12 mouse cellular contexts compared by ENCODE assay signal in the genomic region with DNA sequence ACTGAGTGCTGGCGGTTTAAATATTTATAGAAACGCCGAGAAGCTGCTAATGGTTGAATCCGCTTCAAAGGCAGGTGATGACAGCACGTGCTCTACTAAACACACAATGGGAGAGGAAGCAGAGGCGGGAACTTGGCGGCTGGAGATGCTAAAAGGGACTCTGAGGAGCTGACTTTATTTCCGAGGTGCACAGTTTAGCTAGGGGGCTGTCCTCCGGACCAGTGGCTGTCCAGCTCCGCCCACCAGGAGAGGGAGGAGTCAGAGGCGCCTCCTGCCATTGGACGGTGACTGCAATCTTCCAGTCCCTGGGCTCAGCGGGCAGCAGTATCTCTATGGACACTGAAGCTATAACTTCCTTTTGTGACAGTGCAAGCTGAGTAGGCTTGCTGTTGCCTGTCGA.
DNase-seq lines count a peak whose midpoint lies in the region; ATAC-seq and TF ChIP-seq lines count a peak whose summit lies in the region.
"Had no signal": no experiment of that assay in that cellular context is flagged by ENCODE, and none has a peak within 500 bp of the region (broad histone marks: within the 10 kb centered on the region; RNA-seq: fewer than 3 reads in every experiment).

No protein-coding gene starts in this region.

- intact Hi-C loops in gastrocnemius, postnatal 14 days (cut with DNase I; ENCODE audit: low total_unique reads): no loop called here

- no peak for DNase-seq in heart, adult 9 months (ENCODE audit: low spot score in 2 of 2)
- DNase-seq in lung, postnatal 36 days: no peak
- peak; percentile 42 for DNase-seq in embryo, embryonic 11 days
- peak; percentile 23 for DNase-seq in midbrain, postnatal 0 days (ENCODE audit: low spot score)
- DNase-seq in gastrocnemius, postnatal 14 days: no peak
- DNase-seq in ovary, adult 18-20 months (ENCODE audit: low spot score): no peak
- DNase-seq: cerebellum, postnatal 14 days; gastrocnemius, postnatal 36 days; layer of hippocampus, postnatal 36 days had no signal

- H3K4me3 ChIP-seq in heart, embryonic 13.5 days: no peak overlapping the region
- H3K4me3 ChIP-seq in lung, embryonic 15.5 days: no peak overlapping the region
- no peak overlapping the region for H3K4me3 ChIP-seq in midbrain, postnatal 0 days (ENCODE audit: low read depth, low read length)

- peak; percentile 14; the same call in 1 of the 2 replicates for ATAC-seq in heart, embryonic 13.5 days (ENCODE audit: extremely low read depth, insufficient number of reproducible peaks, low FRiP score, low TSS enrichment)
- ATAC-seq in lung, embryonic 15.5 days (ENCODE audit: borderline replicate concordance, extremely low read depth, low FRiP score, low TSS enrichment): peak; percentile 31; the same call in 1 of the 2 replicates
- 0 out of 2 replicates have a peak, but pooled peaks have one; percentile 16 for ATAC-seq in midbrain, postnatal 0 days (ENCODE audit: low FRiP score)
- ATAC-seq: hindbrain, embryonic 16.5 days had no signal

- 24% methylated on average over 14 of the region's 14 CpGs for WGBS in heart, embryonic 13.5 days
- 20% methylated on average over 14 of the region's 14 CpGs for WGBS in lung, embryonic 15.5 days
- 26% methylated on average over 14 of the region's 14 CpGs for WGBS in midbrain, postnatal 0 days

- H3K9me3 ChIP-seq in heart, embryonic 13.5 days: 0 out of 2 replicates have a peak, but pooled peaks cover 8% of the 10 kb centered on the region
- H3K9me3 ChIP-seq in lung, embryonic 15.5 days: no peaks in the 10 kb centered on the region
- no peaks in the 10 kb centered on the region for H3K9me3 ChIP-seq in midbrain, postnatal 0 days (ENCODE audit: low read length)

- H3K4me2 ChIP-seq in heart, embryonic 13.5 days: no peak overlapping the region
- H3K4me2 ChIP-seq in lung, embryonic 15.5 days: no peak overlapping the region
- H3K4me2 ChIP-seq in midbrain, postnatal 0 days (ENCODE audit: low read depth, low read length, poor library complexity, severe bottlenecking): no peak overlapping the region

- H3K27ac ChIP-seq in heart, embryonic 13.5 days (replicated peaks): no peak overlapping the region
- no peak overlapping the region for H3K27ac ChIP-seq in lung, embryonic 15.5 days
- H3K27ac ChIP-seq in midbrain, postnatal 0 days (ENCODE audit: low read depth, low read length): no peak overlapping the region

- H3K36me3 ChIP-seq in heart, embryonic 13.5 days: no peaks in the 10 kb centered on the region
- no peaks in the 10 kb centered on the region for H3K36me3 ChIP-seq in lung, embryonic 15.5 days
- no peaks in the 10 kb centered on the region for H3K36me3 ChIP-seq in midbrain, postnatal 0 days (ENCODE audit: insufficient read depth, low read length)

- H3K27me3 ChIP-seq in heart, embryonic 13.5 days (replicated peaks): peaks cover 9% of the 10 kb centered on the region
- no peaks in the 10 kb centered on the region for H3K27me3 ChIP-seq in lung, embryonic 15.5 days
- no peaks in the 10 kb centered on the region for H3K27me3 ChIP-seq in midbrain, postnatal 0 days (ENCODE audit: insufficient read depth, low read length)

- no peak for TF ChIP-seq CTCF in midbrain, postnatal 0 days (IDR thresholded peaks at IDR 0.05)

- no peak overlapping the region for H3K9ac ChIP-seq in heart, embryonic 13.5 days
- H3K9ac ChIP-seq in lung, embryonic 15.5 days: no peak overlapping the region
- H3K9ac ChIP-seq in midbrain, postnatal 0 days (replicated peaks; ENCODE audit: low read length, poor library complexity, severe bottlenecking): no peak overlapping the region

- no peaks in the 10 kb centered on the region for H3K4me1 ChIP-seq in heart, embryonic 13.5 days
- H3K4me1 ChIP-seq in lung, embryonic 15.5 days: no peaks in the 10 kb centered on the region
- H3K4me1 ChIP-seq in midbrain, postnatal 0 days (ENCODE audit: insufficient read depth, low read length): no peaks in the 10 kb centered on the region

Comparison
In these comparisons a context has a peak if more than half of its experiments do, and no peak if none do; other contexts are left out.
1. DNase-seq: peak in embryo, embryonic 11 days (single experiment) and midbrain, postnatal 0 days (single experiment); none in heart, adult 9 months (0 of 2), lung, postnatal 36 days (single experiment), gastrocnemius, postnatal 14 days (single experiment) and ovary, adult 18-20 months (single experiment).
2. Peak in every context shown above with its lines, with median percentiles within 50 percentile points of each other: ATAC-seq.